Mouse (Mus musculus) ES-Bruce4 (cell line): ENCODE results near the gene Syt6. TPM values are rescaled to one million over a fixed set of nuclear protein-coding genes. Genes with fewer than 3 reads are reported as not detected.

ENCODE experiments used
- H3K27ac ChIP-seq: 2 replicates; pipeline ENCODE4 v1.5.1; 2012; ENCODE audit warnings: low read length, inconsistent platforms; ENCODE audit not compliant: insufficient read depth
- H3K27me3 ChIP-seq: 2 replicates; pipeline ENCODE4 v1.6.1; 2012; ENCODE audit warnings: mild to moderate bottlenecking, low read length, inconsistent platforms; ENCODE audit not compliant: control insufficient read depth, poor library complexity, insufficient read depth, severe bottlenecking
- H3K36me3 ChIP-seq: 2 replicates; pipeline ENCODE4 v1.6.1; 2012; ENCODE audit warnings: inconsistent platforms, mild to moderate bottlenecking, low read length, moderate library complexity; ENCODE audit not compliant: control insufficient read depth, poor library complexity, insufficient read depth, severe bottlenecking
- H3K4me1 ChIP-seq: one replicate; pipeline ENCODE4 v1.8.1; 2011; ENCODE audit warnings: low read length; ENCODE audit not compliant: control insufficient read depth, insufficient read depth
- H3K4me3 ChIP-seq: 2 replicates; pipeline ENCODE4 v1.5.1; 2011; ENCODE audit warnings: low read depth, mild to moderate bottlenecking, low read length
- H3K9ac ChIP-seq: 2 replicates; pipeline ENCODE4 v1.6.1; 2012; ENCODE audit warnings: low read depth, mild to moderate bottlenecking, inconsistent platforms; ENCODE audit not compliant: poor library complexity, severe bottlenecking
- H3K9me3 ChIP-seq: replicated peaks from 2 replicates; pipeline ENCODE4 v1.6.1; 2012; ENCODE audit warnings: mild to moderate bottlenecking, low read length, inconsistent platforms; ENCODE audit not compliant: control insufficient read depth, poor library complexity, insufficient read depth, severe bottlenecking
- CTCF ChIP-seq: IDR thresholded peaks from one replicate; pipeline ENCODE4 v1.8.1; 2011; ENCODE audit warnings: low read depth, low read length
- EP300 ChIP-seq: IDR thresholded peaks from 2 replicates; pipeline ENCODE4 v1.6.1; 2011; ENCODE audit warnings: low read depth, low read length; ENCODE audit not compliant: insufficient read depth
- POLR2A ChIP-seq: IDR thresholded peaks from one replicate; pipeline ENCODE4 v1.8.1; 2011; ENCODE audit warnings: low read length; ENCODE audit not compliant: insufficient read depth
- polyA plus RNA-seq: library from polyadenylated mRNA; stranded (reverse); fragments of >200 nt; gene quantifications from 2 replicates; pipeline ENCODE4 v1.2.4, GENCODE M21; 2011; ENCODE audit warnings: low read depth; ENCODE audit not compliant: missing spikeins, insufficient read depth, insufficient read length

Syt6 gene
- polyA plus RNA-seq, 1 experiment = not detected

DNA sequence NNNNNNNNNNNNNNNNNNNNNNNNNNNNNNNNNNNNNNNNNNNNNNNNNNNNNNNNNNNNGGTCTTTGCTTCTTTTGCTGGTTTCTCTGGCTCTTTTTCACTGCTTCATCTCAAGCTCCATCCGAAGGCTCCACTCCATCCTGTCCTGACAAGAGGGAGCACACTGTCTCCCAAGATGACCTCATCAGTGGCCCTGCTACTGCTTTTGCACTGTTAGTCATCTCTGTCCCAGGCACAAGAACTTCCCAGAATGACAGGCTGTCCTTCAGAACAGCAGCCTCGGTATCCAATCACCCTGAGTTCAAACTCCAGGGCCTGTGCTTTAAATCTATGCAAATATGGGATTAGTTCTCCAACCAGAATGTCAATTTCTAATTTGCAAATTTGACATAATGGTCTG is 28.9 kb upstream of the Syt6 start:
- no peaks in the 10 kb centered on the region for H3K9me3 ChIP-seq
- H3K27me3 ChIP-seq = no peaks in the 10 kb centered on the region
- H3K4me1 ChIP-seq = no peaks in the 10 kb centered on the region
- TF ChIP-seq CTCF = no peak
- no peak for TF ChIP-seq EP300
- no peak for TF ChIP-seq POLR2A
- no peaks in the 10 kb centered on the region for H3K36me3 ChIP-seq
- H3K4me3 ChIP-seq = no peak overlapping the region
- H3K27ac ChIP-seq = no peak overlapping the region
- no peak overlapping the region for H3K9ac ChIP-seq

DNA sequence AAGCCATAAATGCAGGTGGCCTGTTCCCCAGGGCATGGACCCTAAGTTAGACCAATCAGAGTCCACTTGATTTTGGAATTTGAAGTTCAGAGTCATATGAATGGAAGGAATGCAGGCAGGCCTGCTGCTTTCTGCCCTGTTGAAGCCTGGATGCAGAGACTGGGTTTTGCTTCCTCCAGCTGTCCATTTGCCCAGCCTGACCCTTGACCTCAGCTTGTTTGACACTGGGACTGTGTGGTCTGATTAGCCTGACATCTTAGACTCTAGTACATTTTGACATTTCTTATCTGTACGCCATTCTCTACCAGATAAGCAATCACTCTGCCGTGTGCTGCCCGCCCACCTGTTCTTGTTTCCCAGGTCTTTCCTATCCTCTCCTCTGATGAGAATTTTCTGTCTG is 28.4 kb upstream of the Syt6 start:
- H3K27me3 ChIP-seq = no peaks in the 10 kb centered on the region
- no peak overlapping the region for H3K4me3 ChIP-seq
- TF ChIP-seq POLR2A = no peak
- TF ChIP-seq CTCF = no peak
- no peak for TF ChIP-seq EP300
- no peaks in the 10 kb centered on the region for H3K9me3 ChIP-seq
- H3K36me3 ChIP-seq = no peaks in the 10 kb centered on the region
- no peak overlapping the region for H3K9ac ChIP-seq
- H3K4me1 ChIP-seq = no peaks in the 10 kb centered on the region
- H3K27ac ChIP-seq = no peak overlapping the region

DNA sequence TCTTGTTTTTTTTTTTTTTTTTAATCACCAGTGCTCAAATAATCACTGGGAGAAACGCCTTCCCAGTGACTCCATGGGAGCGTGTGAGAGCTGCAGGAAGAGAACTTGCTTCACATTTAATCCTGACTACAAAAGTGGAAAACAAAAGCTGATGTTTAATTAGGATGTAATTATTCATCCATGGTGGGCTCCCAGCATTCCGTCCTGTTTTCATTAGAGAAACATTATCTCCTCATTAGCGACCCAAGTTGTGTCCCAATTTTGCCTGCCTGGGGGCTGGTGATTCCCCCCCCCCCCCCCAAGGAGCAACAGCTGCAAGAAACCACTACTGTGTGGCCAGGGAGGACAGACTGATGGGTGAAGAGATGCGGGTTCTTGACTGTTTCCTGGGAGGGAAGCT is 24.8 kb upstream of the Syt6 start:
- Histone ChIP-seq H3K9me3 (no peaks in the 10 kb centered on the region), H3K27ac (no peak overlapping the region), H3K36me3 (no peaks in the 10 kb centered on the region), H3K4me1 (no peaks in the 10 kb centered on the region), H3K4me3 (no peak overlapping the region), H3K9ac (no peak overlapping the region), H3K27me3 (no peaks in the 10 kb centered on the region)
- TF ChIP-seq CTCF (no peak), EP300 (no peak), POLR2A (no peak)

DNA sequence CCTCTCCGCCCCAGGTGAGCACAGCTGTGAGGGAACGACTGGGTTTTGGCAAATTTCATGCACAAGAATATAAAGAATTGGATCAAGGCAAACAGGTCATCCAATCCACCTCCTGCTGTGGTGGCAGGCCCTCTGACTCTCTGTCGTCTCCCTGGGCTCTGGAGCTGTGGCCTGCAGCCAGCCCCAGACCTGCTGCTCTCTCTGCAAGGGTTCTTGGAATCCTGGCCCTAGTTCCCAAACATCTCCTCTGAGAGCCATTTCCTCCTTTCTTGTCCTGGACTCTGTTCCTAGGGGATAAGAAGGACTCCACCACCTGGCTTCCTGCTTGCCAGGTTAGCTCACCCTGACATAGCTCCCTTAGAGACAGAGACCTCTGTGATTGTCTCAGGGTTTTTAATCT is 7.8 kb upstream of the Syt6 start:
- no peak overlapping the region for H3K9ac ChIP-seq
- TF ChIP-seq POLR2A (no peak), CTCF (no peak), EP300 (no peak)

DNA sequence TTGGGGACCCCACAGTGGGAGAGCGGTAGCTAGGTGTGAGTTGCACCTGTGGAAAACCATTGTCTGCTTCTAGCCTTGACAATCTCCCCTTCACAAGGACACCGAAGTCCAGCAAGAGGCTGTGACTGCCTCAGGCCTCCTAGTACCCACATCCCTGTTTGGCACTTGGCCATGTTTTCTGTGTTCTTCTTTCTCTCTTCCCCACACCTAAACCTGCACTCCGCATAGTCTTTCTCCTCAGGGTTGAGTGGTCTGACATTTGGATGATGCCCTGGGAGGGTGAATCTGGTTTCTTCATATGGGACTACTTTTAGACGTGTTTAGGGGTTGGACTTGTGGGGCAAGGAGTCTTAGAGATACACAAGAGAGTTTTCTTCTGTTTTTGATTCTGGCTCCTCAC is 2.5 kb upstream of the Syt6 start:
- Histone ChIP-seq H3K27me3 (peaks cover 19% of the 10 kb centered on the region), H3K4me1 (no peaks in the 10 kb centered on the region)

More for the DNA sequence above, 7.8 kb upstream of the Syt6 start:
- H3K27ac ChIP-seq = no peak overlapping the region
- H3K27me3 ChIP-seq = peaks cover 3% of the 10 kb centered on the region; the same call in 1 of the 2 replicates
- no peaks in the 10 kb centered on the region for H3K36me3 ChIP-seq
- H3K4me3 ChIP-seq = no peak overlapping the region
- H3K9me3 ChIP-seq = no peaks in the 10 kb centered on the region
- H3K4me1 ChIP-seq = no peaks in the 10 kb centered on the region

DNA sequence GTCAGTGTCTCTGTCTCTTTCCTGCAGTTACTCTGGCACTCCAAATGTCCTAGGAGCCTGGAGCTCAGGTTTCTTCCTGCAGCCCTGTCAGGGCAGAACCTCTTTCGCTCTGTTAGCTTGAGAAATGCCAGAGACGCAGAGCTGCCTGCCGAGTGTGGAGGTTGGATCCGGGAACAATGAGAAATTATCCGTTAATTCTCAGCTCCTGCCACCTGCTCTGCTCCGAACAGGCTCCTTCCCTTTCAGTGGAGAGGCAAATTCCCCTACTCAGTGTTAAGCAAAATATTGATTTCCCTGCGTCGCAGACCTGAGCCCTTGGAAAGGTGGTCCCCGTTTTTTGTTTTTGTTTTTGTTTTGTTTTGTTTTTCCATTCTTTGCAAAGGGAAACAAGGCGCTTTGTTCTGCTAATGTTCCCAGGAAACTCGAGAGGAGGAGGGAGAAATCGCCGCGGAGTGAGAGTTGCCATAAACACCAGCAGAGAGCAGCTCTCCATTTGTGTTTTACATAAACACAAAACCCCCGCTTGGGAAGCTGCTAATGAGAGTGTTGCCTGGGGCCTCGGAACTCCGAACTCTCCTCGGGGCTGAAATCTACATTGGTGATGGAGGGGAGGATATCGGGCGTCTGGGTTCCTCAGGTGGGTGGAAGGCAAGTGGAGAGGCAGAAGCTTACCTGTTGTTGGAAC is 1.8 kb upstream of the Syt6 start:
- H3K9me3 ChIP-seq = no peaks in the 10 kb centered on the region
- H3K27me3 ChIP-seq = peaks cover 19% of the 10 kb centered on the region
- H3K27ac ChIP-seq = no peak overlapping the region
- no peak overlapping the region for H3K9ac ChIP-seq
- H3K4me3 ChIP-seq = peak overlapping the region; percentile 22; the same call in 1 of the 2 replicates
- TF ChIP-seq CTCF (no peak), POLR2A (no peak), EP300 (no peak)
- H3K36me3 ChIP-seq = no peaks in the 10 kb centered on the region
- H3K4me1 ChIP-seq = no peaks in the 10 kb centered on the region

More for the DNA sequence above, 2.5 kb upstream of the Syt6 start:
- H3K4me3 ChIP-seq = no peak overlapping the region
- no peaks in the 10 kb centered on the region for H3K9me3 ChIP-seq
- H3K9ac ChIP-seq = no peak overlapping the region
- TF ChIP-seq EP300 (no peak), CTCF (no peak), POLR2A (no peak)
- no peaks in the 10 kb centered on the region for H3K36me3 ChIP-seq
- no peak overlapping the region for H3K27ac ChIP-seq
